Mouse (Mus musculus) neural tube, embryonic 14.5 days (tissue): ENCODE measurements around the gene Olfr745. TPM values are rescaled to one million over a fixed set of nuclear protein-coding genes. Genes with fewer than 3 reads are reported as not detected.

Experiments
- ATAC-seq: fragments of 200-750 bp; cut with Nextera tagmentation; 2 replicates; pipeline ENCODE4 v1.8.0; 2017; ENCODE audit warnings: low read depth, mild to moderate bottlenecking, moderate TSS enrichment, moderate library complexity
- H3K27ac ChIP-seq: fragments of 300-500 bp; sonication (generic); 2 replicates; pipeline ENCODE4 v1.5.1; 2014; ENCODE audit warnings: low read depth, mild to moderate bottlenecking, control low read depth, low read length, moderate library complexity, mixed read lengths
- H3K27me3 ChIP-seq: fragments of 300-500 bp; sonication (generic); 2 replicates; pipeline ENCODE4 v1.6.1; 2014; ENCODE audit warnings: low read length; ENCODE audit not compliant: control insufficient read depth, insufficient read depth
- H3K36me3 ChIP-seq: fragments of 300-500 bp; sonication (generic); 2 replicates; pipeline ENCODE4 v1.6.1; 2014; ENCODE audit warnings: low read length, mixed read lengths; ENCODE audit not compliant: control insufficient read depth, insufficient read depth
- H3K4me1 ChIP-seq: fragments of 300-500 bp; sonication (generic); 2 replicates; pipeline ENCODE4 v1.6.1; 2014; ENCODE audit warnings: low read length; ENCODE audit not compliant: control insufficient read depth, insufficient read depth
- H3K4me2 ChIP-seq: fragments of 300-500 bp; sonication (generic); 2 replicates; pipeline ENCODE4 v1.6.1; 2014; ENCODE audit warnings: mild to moderate bottlenecking, low read depth, low read length, control low read depth
- H3K4me3 ChIP-seq: fragments of 300-500 bp; sonication (generic); 2 replicates; pipeline ENCODE4 v1.5.1; 2014; ENCODE audit warnings: low read depth, low read length, control low read depth, mixed read lengths
- H3K9ac ChIP-seq: fragments of 300-500 bp; sonication (generic); replicated peaks from 2 replicates; pipeline ENCODE4 v1.6.1; 2014; ENCODE audit warnings: low read depth, mild to moderate bottlenecking, control low read depth, low read length, mixed read lengths
- H3K9me3 ChIP-seq: fragments of 300-500 bp; sonication (generic); 2 replicates; pipeline ENCODE4 v1.6.1; 2016; ENCODE audit warnings: low read length; ENCODE audit not compliant: control insufficient read depth
- WGBS: fragments of 180-500 bp; shearing (Covaris S2); extraction: QIAGEN DNeasy Blood & Tissue Kit; methylation state at CpG from one replicate; pipeline ENCODE4 v1.1.7; 2014; 5-methylcytosine and 5-hydroxymethylcytosine counted together
- polyA plus RNA-seq: library from polyadenylated mRNA; unstranded; fragments of >200 nt; fragmentation: Nextera tagmentation; extraction: Ambion mirVana; gene quantifications from 2 replicates; pipeline ENCODE4 v1.2.1, GENCODE M21; 2014

Olfr745 gene
- polyA plus RNA-seq: not detected in 2 replicates

DNA sequence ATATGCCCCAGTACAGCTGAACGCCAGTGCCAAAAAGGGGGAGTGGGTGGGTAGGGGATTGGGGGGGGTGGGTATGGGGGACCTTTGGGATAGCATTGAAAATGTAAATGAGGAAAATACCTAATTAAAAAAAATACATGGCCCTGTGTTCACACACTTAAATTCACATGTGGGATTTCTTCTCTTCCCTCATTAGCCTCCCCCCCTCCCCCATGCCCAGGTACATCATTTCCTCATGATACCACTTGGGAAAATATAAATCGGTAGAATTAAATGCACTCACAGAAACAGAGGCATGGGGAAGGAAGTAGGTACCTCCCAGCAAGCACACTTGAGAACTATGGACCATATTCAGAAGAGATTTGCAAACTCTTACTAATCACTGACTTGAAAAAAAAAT is at the start of gene Olfr745:
Gene Olfr745 (plus strand): TSS at position 301 of the 400 bp plus-strand sequence.
- Histone ChIP-seq H3K9ac (no peak within 1 kb of the TSS), H3K4me2 (no peak within 1 kb of the TSS), H3K27ac (no peak within 1 kb of the TSS), H3K36me3 (no peaks in the 10 kb centered on the region), H3K27me3 (no peaks in the 10 kb centered on the region), H3K4me3 (no peak within 1 kb of the TSS), H3K9me3 (no peaks in the 10 kb centered on the region), H3K4me1 (no peaks in the 10 kb centered on the region)
- WGBS: 80% methylated on average over 2 of the region's 2 CpGs
- ATAC-seq: no peak

GRCm38 (mm10) chr14:50614579-50614978 is 24.6 kb upstream of the Olfr745 start, which contains the start of gene Olfr744:
Gene Olfr744 (plus strand): TSS chr14:50614879.
- H3K36me3 ChIP-seq: no peaks in the 10 kb centered on the region
- no peaks in the 10 kb centered on the region for H3K27me3 ChIP-seq
- no peak within 1 kb of the TSS for H3K4me2 ChIP-seq
- no peak for ATAC-seq
- H3K4me1 ChIP-seq: no peaks in the 10 kb centered on the region
- H3K9me3 ChIP-seq: no peaks in the 10 kb centered on the region; the same call in 1 of the 2 replicates
- 95% methylated on average over 2 of the region's 2 CpGs for WGBS
- no peak within 1 kb of the TSS for H3K27ac ChIP-seq
- no peak within 1 kb of the TSS for H3K9ac ChIP-seq
- H3K4me3 ChIP-seq: no peak within 1 kb of the TSS

DNA sequence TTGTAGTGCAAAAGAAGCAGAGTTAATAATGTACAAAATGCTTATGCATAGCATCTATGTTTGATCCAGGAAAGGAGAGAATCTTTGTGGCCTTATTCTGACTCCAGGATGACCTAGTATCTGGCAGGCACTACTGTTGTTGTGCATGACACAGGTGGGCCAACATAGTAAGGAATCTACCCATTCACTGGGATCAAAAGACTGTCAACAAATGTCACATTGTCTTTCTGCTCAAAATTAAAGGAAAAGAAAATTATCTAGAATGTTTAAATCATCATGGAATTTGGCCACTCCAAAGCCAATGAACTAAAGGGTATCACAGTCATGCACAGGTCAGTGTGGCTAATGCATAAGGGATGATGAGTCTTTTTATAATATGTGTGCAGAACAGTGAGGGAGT is 7.6 kb downstream of the Olfr745 start, which contains the start of gene Olfr746:
Gene Olfr746 (plus strand): TSS at position 301 of the 400 bp plus-strand sequence.
- no peak for ATAC-seq
- Histone ChIP-seq H3K4me2 (no peak within 1 kb of the TSS), H3K27ac (no peak within 1 kb of the TSS), H3K4me1 (no peaks in the 10 kb centered on the region), H3K27me3 (no peaks in the 10 kb centered on the region), H3K36me3 (no peaks in the 10 kb centered on the region), H3K9ac (no peak within 1 kb of the TSS), H3K9me3 (no peaks in the 10 kb centered on the region; the same call in 1 of the 2 replicates), H3K4me3 (no peak within 1 kb of the TSS)

DNA sequence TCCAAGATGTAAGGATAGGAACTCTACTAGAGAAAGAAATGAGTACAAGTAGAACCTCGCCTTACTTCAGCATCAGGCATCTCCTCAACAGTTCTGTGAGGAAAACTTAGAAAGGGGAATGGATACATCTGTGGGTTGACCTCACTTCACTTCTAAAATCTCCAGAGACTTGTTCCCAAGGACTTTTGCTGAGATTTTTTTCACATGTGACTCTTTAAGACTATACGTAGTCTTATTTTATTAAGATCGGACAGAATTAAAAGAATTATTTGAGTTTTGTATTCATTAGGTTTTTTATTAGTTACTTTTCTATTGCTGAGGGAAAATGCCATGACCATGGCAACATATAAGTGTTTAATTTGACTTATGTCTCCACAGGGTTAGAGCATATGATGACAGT is 53.9 kb downstream of the Olfr745 start, which contains the start of gene Olfr747:
Gene Olfr747 (minus strand): TSS at position 101 of the 400 bp plus-strand sequence.
- WGBS: 93% methylated on average over 3 of the region's 3 CpGs
- no peak for ATAC-seq
- Histone ChIP-seq H3K4me2 (no peak within 1 kb of the TSS), H3K4me3 (no peak within 1 kb of the TSS), H3K27ac (no peak within 1 kb of the TSS), H3K9ac (no peak within 1 kb of the TSS), H3K9me3 (no peaks in the 10 kb centered on the region), H3K27me3 (no peaks in the 10 kb centered on the region), H3K36me3 (no peaks in the 10 kb centered on the region), H3K4me1 (no peaks in the 10 kb centered on the region)

Other genes with a start within 250 kb of the Olfr745 start
- not detected in 2 replicates for gene Olfr738, start 231.8 kb upstream of the Olfr745 start, polyA plus RNA-seq
- gene Olfr739, start 220.8 kb upstream of the Olfr745 start, polyA plus RNA-seq: not detected in 2 replicates
- gene Olfr740, start 193.8 kb upstream of the Olfr745 start, polyA plus RNA-seq: not detected in 2 replicates
- gene Olfr741, start 166.7 kb upstream of the Olfr745 start, polyA plus RNA-seq: not detected in 2 replicates
- not detected in 2 replicates for gene Olfr742, start 135.8 kb upstream of the Olfr745 start, polyA plus RNA-seq
- gene Olfr743, start 117.5 kb upstream of the Olfr745 start, polyA plus RNA-seq: not detected in 2 replicates
- not detected in 2 replicates for gene Olfr744, start 24.5 kb upstream of the Olfr745 start, polyA plus RNA-seq
- gene Olfr746, start 7.7 kb downstream of the Olfr745 start, polyA plus RNA-seq: not detected in 2 replicates
- not detected in 2 replicates for gene Olfr747, start 53.8 kb downstream of the Olfr745 start, polyA plus RNA-seq
- not detected in 2 replicates for gene Olfr748, start 68.0 kb downstream of the Olfr745 start, polyA plus RNA-seq
- gene Olfr749, start 105.7 kb downstream of the Olfr745 start, polyA plus RNA-seq: not detected in 2 replicates
- 118 and 131 TPM in 2 replicates for gene Ttc5, start 146.1 kb downstream of the Olfr745 start, polyA plus RNA-seq
- not detected in 2 replicates for gene Ccnb1ip1, start 168.3 kb downstream of the Olfr745 start, polyA plus RNA-seq
- 43.7 and 51.5 TPM in 2 replicates for gene Parp2, start 168.5 kb downstream of the Olfr745 start, polyA plus RNA-seq
- gene Tep1, start 231.2 kb downstream of the Olfr745 start, polyA plus RNA-seq: 3.1 and 6.1 TPM in 2 replicates